Mouse (Mus musculus): Measurements from ENCODE around the gene Olfr1329. TPM values are rescaled to one million over a fixed set of nuclear protein-coding genes. Genes with fewer than 3 reads are reported as not detected.

The Olfr1329 gene
- polyA plus RNA-seq, 1 experiment = not detected

- Histone ChIP-seq H3ac (ENCODE audit: control insufficient read depth, insufficient read length) (no peak within 1 kb of the TSS), H3K4me3 (no peak within 1 kb of the TSS), H3K27me3 (ENCODE audit: control insufficient read depth, insufficient read depth, insufficient read length) (no peaks in the 10 kb centered on the region), H3K36me3 (ENCODE audit: control insufficient read depth, insufficient read depth) (no peaks in the 10 kb centered on the region), H3K4me2 (ENCODE audit: low read depth) (no peak within 1 kb of the TSS), H3K79me2 (ENCODE audit: control insufficient read depth, insufficient read depth) (no peaks in the 10 kb centered on the region)
- TF ChIP-seq TCF12 (IDR thresholded peaks at IDR 0.05; ENCODE audit: insufficient read depth, poor library complexity, severe bottlenecking) (no peak), MAX (IDR thresholded peaks at IDR 0.05; ENCODE audit: low read depth) (no peak), POLR2A (IDR thresholded peaks at IDR 0.05; ENCODE audit: insufficient read length, low read depth) (no peak)
Observed at GRCm38 (mm10) chr4:118888297-118888696, 29.0 kb downstream of the Olfr1329 start, which contains the start of gene Olfr1330. Olfr1330 (plus strand) TSS chr4:118888597.

GRCm38 (mm10) chr4:118867566-118867965 lies 49.7 kb downstream of the Olfr1329 start:
- no peaks in the 10 kb centered on the region for H3K36me3 ChIP-seq (ENCODE audit: control insufficient read depth, insufficient read depth)
- TF ChIP-seq SRF (IDR thresholded peaks at IDR 0.05; ENCODE audit: control insufficient read depth, insufficient read length, low read depth) (no peak), POLR2A (IDR thresholded peaks at IDR 0.05; ENCODE audit: insufficient read length, low read depth) (no peak), TCF12 (IDR thresholded peaks at IDR 0.05; ENCODE audit: insufficient read depth, poor library complexity, severe bottlenecking) (no peak), REST (IDR thresholded peaks at IDR 0.05; ENCODE audit: insufficient read depth, insufficient read length) (no peak), USF1 (IDR thresholded peaks at IDR 0.05; ENCODE audit: low read depth) (no peak), POLR2AphosphoS2 (IDR thresholded peaks at IDR 0.05; ENCODE audit: insufficient read length, low read depth) (no peak), E2F4 (IDR thresholded peaks at IDR 0.05; ENCODE audit: insufficient read depth) (no peak), MAX (IDR thresholded peaks at IDR 0.05; ENCODE audit: low read depth) (no peak), MYOD1 (IDR thresholded peaks at IDR 0.05; ENCODE audit: control insufficient read depth in 1 of 3, insufficient read length in 2 of 3, low read depth in 2 of 3) (no peak), CEBPB (IDR thresholded peaks at IDR 0.05; ENCODE audit: insufficient read depth, poor library complexity, severe bottlenecking) (no peak)
- no peak overlapping the region for H3K4me2 ChIP-seq (ENCODE audit: low read depth)
- no peaks in the 10 kb centered on the region for H3K27me3 ChIP-seq (ENCODE audit: control insufficient read depth, insufficient read depth, insufficient read length)
- H3K79me2 ChIP-seq (ENCODE audit: control insufficient read depth, insufficient read depth) = no peaks in the 10 kb centered on the region
- H3ac ChIP-seq (ENCODE audit: control insufficient read depth, insufficient read length) = no peak overlapping the region
- H3K4me3 ChIP-seq = no peak overlapping the region

Other genes starting within 250 kb of the Olfr1329 start
- not detected for gene Olfr1342, start 224.7 kb downstream of the Olfr1329 start, polyA plus RNA-seq (2012; fragmentation: generic; extraction: Trizol)
- gene Olfr1341, start 213.9 kb downstream of the Olfr1329 start, polyA plus RNA-seq (2012; fragmentation: generic; extraction: Trizol) = not detected
- not detected for gene Olfr1340, start 197.3 kb downstream of the Olfr1329 start, polyA plus RNA-seq (2012; fragmentation: generic; extraction: Trizol)
- gene Olfr1339, start 185.3 kb downstream of the Olfr1329 start, polyA plus RNA-seq (2012; fragmentation: generic; extraction: Trizol) = not detected
- not detected for gene Olfr1338, start 158.7 kb downstream of the Olfr1329 start, polyA plus RNA-seq (2012; fragmentation: generic; extraction: Trizol)
- not detected for gene Olfr1337, start 134.9 kb downstream of the Olfr1329 start, polyA plus RNA-seq (2012; fragmentation: generic; extraction: Trizol)
- not detected for gene Olfr1335, start 107.5 kb downstream of the Olfr1329 start, polyA plus RNA-seq (2012; fragmentation: generic; extraction: Trizol)
- not detected for gene Olfr1333, start 81.2 kb downstream of the Olfr1329 start, polyA plus RNA-seq (2012; fragmentation: generic; extraction: Trizol)
- not detected for gene Olfr1331, start 52.8 kb downstream of the Olfr1329 start, polyA plus RNA-seq (2012; fragmentation: generic; extraction: Trizol)
- not detected for gene Olfr1330, start 28.9 kb downstream of the Olfr1329 start, polyA plus RNA-seq (2012; fragmentation: generic; extraction: Trizol)
- gene Olfr1328, start 21.1 kb upstream of the Olfr1329 start, polyA plus RNA-seq (2012; fragmentation: generic; extraction: Trizol) = not detected
- not detected for gene Lao1, start 44.1 kb upstream of the Olfr1329 start, polyA plus RNA-seq (2012; fragmentation: generic; extraction: Trizol)
- gene Slc2a1, start 191.2 kb upstream of the Olfr1329 start, polyA plus RNA-seq (2012; fragmentation: generic; extraction: Trizol) = 55.8 TPM